8 mouse cellular contexts compared by ENCODE assay signal in the genomic region with DNA sequence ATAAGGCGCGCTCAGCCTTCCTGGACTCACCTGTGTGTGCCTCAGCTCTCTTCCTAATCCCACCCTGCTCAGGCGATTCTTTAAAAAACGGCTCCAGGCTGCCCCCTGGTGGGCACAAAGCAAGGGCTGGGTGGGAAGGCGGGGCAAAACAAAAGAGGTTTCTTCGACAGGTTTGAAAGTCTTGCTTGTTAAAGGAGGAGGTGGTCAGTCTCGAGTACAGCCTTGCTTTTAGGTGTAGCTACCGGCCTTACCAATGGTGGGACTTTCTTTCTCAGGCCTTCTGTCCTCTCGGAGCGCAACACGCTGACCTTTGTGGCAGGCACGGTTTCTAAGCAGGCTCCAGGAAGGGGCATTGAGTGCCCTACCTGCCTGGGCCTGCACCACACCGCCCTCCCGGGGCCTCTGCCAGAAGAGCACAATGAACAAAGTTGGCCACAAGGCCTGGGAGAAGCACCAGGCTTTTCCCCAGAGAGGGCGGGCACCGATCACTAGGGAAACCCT.
DNase-seq lines count a peak whose midpoint lies in the region; ATAC-seq and TF ChIP-seq lines count a peak whose summit lies in the region.

No protein-coding gene starts in this region.

- H3K4me3 ChIP-seq in embryonic facial prominence, embryonic 10.5 days = peak overlapping the region; percentile 40
- H3K4me3 ChIP-seq in hindbrain, embryonic 12.5 days = peak overlapping the region; percentile 11; the same call in 1 of the 2 replicates
- no peak overlapping the region for H3K4me3 ChIP-seq in limb, embryonic 15.5 days
- H3K4me3 ChIP-seq in midbrain, embryonic 15.5 days = no peak overlapping the region
- peak overlapping the region; percentile 17; the same call in 1 of the 2 replicates for H3K4me3 ChIP-seq in stomach, postnatal 0 days (ENCODE audit: low read depth, low read length)

- no peaks in the 10 kb centered on the region for H3K27me3 ChIP-seq in embryonic facial prominence, embryonic 10.5 days (replicated peaks; ENCODE audit: low read depth, poor library complexity, severe bottlenecking)
- no peaks in the 10 kb centered on the region for H3K27me3 ChIP-seq in hindbrain, embryonic 12.5 days
- H3K27me3 ChIP-seq in limb, embryonic 15.5 days = no peaks in the 10 kb centered on the region
- H3K27me3 ChIP-seq in midbrain, embryonic 15.5 days (replicated peaks) = no peaks in the 10 kb centered on the region
- H3K27me3 ChIP-seq in stomach, postnatal 0 days (ENCODE audit: control insufficient read depth, insufficient read depth, low read length) = no peaks in the 10 kb centered on the region

- peak overlapping the region; percentile 78 for H3K27ac ChIP-seq in embryonic facial prominence, embryonic 10.5 days (replicated peaks)
- no peak overlapping the region for H3K27ac ChIP-seq in hindbrain, embryonic 12.5 days
- H3K27ac ChIP-seq in limb, embryonic 15.5 days = peak overlapping the region; percentile 74
- no peak overlapping the region for H3K27ac ChIP-seq in midbrain, embryonic 15.5 days
- H3K27ac ChIP-seq in stomach, postnatal 0 days (replicated peaks) = peak overlapping the region; percentile 80

- no peaks in the 10 kb centered on the region for H3K9me3 ChIP-seq in embryonic facial prominence, embryonic 10.5 days
- H3K9me3 ChIP-seq in hindbrain, embryonic 12.5 days (replicated peaks) = no peaks in the 10 kb centered on the region
- no peaks in the 10 kb centered on the region for H3K9me3 ChIP-seq in limb, embryonic 15.5 days
- no peaks in the 10 kb centered on the region for H3K9me3 ChIP-seq in midbrain, embryonic 15.5 days
- H3K9me3 ChIP-seq in stomach, postnatal 0 days (ENCODE audit: control insufficient read depth, low read length) = no peaks in the 10 kb centered on the region

- ATAC-seq in hindbrain, embryonic 12.5 days (ENCODE audit: low FRiP score) = peak; percentile 71
- no peak for ATAC-seq in limb, embryonic 15.5 days (ENCODE audit: insufficient number of reproducible peaks, low FRiP score, low TSS enrichment, low read depth)
- peak; percentile 68; the same call in 1 of the 2 replicates for ATAC-seq in midbrain, embryonic 15.5 days (replicated peaks)
- peak; percentile 70 for ATAC-seq in stomach, postnatal 0 days (ENCODE audit: low FRiP score, low TSS enrichment)

- 12% methylated on average over 16 of the region's 16 CpGs for WGBS in embryonic facial prominence, embryonic 10.5 days
- 10% methylated on average over 16 of the region's 16 CpGs for WGBS in hindbrain, embryonic 12.5 days
- 16% methylated on average over 16 of the region's 16 CpGs for WGBS in limb, embryonic 15.5 days
- 11% methylated on average over 16 of the region's 16 CpGs for WGBS in midbrain, embryonic 15.5 days
- 18% methylated on average over 16 of the region's 16 CpGs for WGBS in stomach, postnatal 0 days

- TF ChIP-seq EP300 in stomach, postnatal 0 days (optimal IDR thresholded peaks at IDR 0.05) = no peak

- H3K9ac ChIP-seq in hindbrain, embryonic 12.5 days = peak overlapping the region; percentile 35; the same call in 1 of the 2 replicates
- no peak overlapping the region for H3K9ac ChIP-seq in limb, embryonic 15.5 days
- no peak overlapping the region for H3K9ac ChIP-seq in midbrain, embryonic 15.5 days
- peak overlapping the region; percentile 51; the same call in 1 of the 2 replicates for H3K9ac ChIP-seq in stomach, postnatal 0 days (ENCODE audit: low read length)

- TF ChIP-seq CTCF in stomach, postnatal 0 days (IDR thresholded peaks at IDR 0.05; ENCODE audit: low read depth) = peak; percentile 81

- DNase-seq in adrenal gland, adult 2 months = peak; percentile 75
- DNase-seq in adrenal gland, adult 8-10 months = no peak
- peak; percentile 88 for DNase-seq in ZHBTc4 (ENCODE audit: low read depth, low spot score)
- peak; percentile 91 for DNase-seq in embryonic facial prominence, embryonic 10.5 days (ENCODE audit: low spot score)
- DNase-seq in stomach, postnatal 0 days (ENCODE audit: low spot score) = peak; percentile 90

- peak overlapping the region; percentile 45 for H3K4me2 ChIP-seq in hindbrain, embryonic 12.5 days (replicated peaks)
- peak overlapping the region; percentile 30 for H3K4me2 ChIP-seq in limb, embryonic 15.5 days
- H3K4me2 ChIP-seq in midbrain, embryonic 15.5 days = peak overlapping the region; percentile 40
- peak overlapping the region; percentile 40; the same call in 1 of the 2 replicates for H3K4me2 ChIP-seq in stomach, postnatal 0 days (replicated peaks; ENCODE audit: low read depth)

- no peaks in the 10 kb centered on the region for H3K36me3 ChIP-seq in embryonic facial prominence, embryonic 10.5 days (replicated peaks)
- H3K36me3 ChIP-seq in hindbrain, embryonic 12.5 days = no peaks in the 10 kb centered on the region
- no peaks in the 10 kb centered on the region for H3K36me3 ChIP-seq in limb, embryonic 15.5 days
- H3K36me3 ChIP-seq in midbrain, embryonic 15.5 days (replicated peaks) = no peaks in the 10 kb centered on the region
- no peaks in the 10 kb centered on the region for H3K36me3 ChIP-seq in stomach, postnatal 0 days (ENCODE audit: control insufficient read depth, insufficient read depth, low read length)

- H3K4me1 ChIP-seq in embryonic facial prominence, embryonic 10.5 days = peaks cover 79% of the 10 kb centered on the region
- peaks cover 18% of the 10 kb centered on the region for H3K4me1 ChIP-seq in hindbrain, embryonic 12.5 days
- peaks cover 84% of the 10 kb centered on the region for H3K4me1 ChIP-seq in limb, embryonic 15.5 days
- H3K4me1 ChIP-seq in midbrain, embryonic 15.5 days = peaks cover 6% of the 10 kb centered on the region; the same call in 1 of the 2 replicates
- peaks cover 29% of the 10 kb centered on the region for H3K4me1 ChIP-seq in stomach, postnatal 0 days (replicated peaks; ENCODE audit: control insufficient read depth, insufficient read depth)

Comparison
In these comparisons a context has a peak if more than half of its experiments do, and no peak if none do; other contexts are left out.
1. H3K27ac ChIP-seq: peak in embryonic facial prominence, embryonic 10.5 days (single experiment), limb, embryonic 15.5 days (single experiment) and stomach, postnatal 0 days (single experiment); none in hindbrain, embryonic 12.5 days (single experiment) and midbrain, embryonic 15.5 days (single experiment).
2. H3K4me3 ChIP-seq: peak in embryonic facial prominence, embryonic 10.5 days (single experiment), hindbrain, embryonic 12.5 days (single experiment) and stomach, postnatal 0 days (single experiment); none in limb, embryonic 15.5 days (single experiment) and midbrain, embryonic 15.5 days (single experiment).
3. H3K9ac ChIP-seq: peak in hindbrain, embryonic 12.5 days (single experiment) and stomach, postnatal 0 days (single experiment); none in limb, embryonic 15.5 days (single experiment) and midbrain, embryonic 15.5 days (single experiment).
4. Peak in every context shown above with its lines, with median percentiles within 50 percentile points of each other: H3K4me2 ChIP-seq.